Mouse (Mus musculus) brain, embryonic 14.5 days (tissue): ENCODE results near the gene Cubn. TPM values are rescaled to one million over a fixed set of nuclear protein-coding genes. Genes with fewer than 3 reads are reported as not detected.

ENCODE experiments used
- DNase-seq: peaks from one replicate; pipeline ENCODE4 v3.0.0-alpha.2; 2011; ENCODE audit warnings: low read depth
- CTCF ChIP-seq: fragments of 200-500 bp; IDR thresholded peaks from 2 replicates; pipeline ENCODE4 v1.5.1; 2012; ENCODE audit warnings: inconsistent platforms, mild to moderate bottlenecking, moderate library complexity, borderline replicate concordance; ENCODE audit not compliant: insufficient read depth, insufficient read length; ENCODE audit errors: extremely low read depth
- POLR2A ChIP-seq: fragments of 200-500 bp; IDR thresholded peaks from 2 replicates; pipeline ENCODE4 v1.6.1; 2012; ENCODE audit warnings: mild to moderate bottlenecking, inconsistent platforms, borderline replicate concordance; ENCODE audit not compliant: poor library complexity, insufficient read depth, insufficient read length, severe bottlenecking; ENCODE audit errors: extremely low read depth
- polyA plus RNA-seq: library from polyadenylated mRNA; depleted of rRNA; stranded (reverse); fragments of >200 nt; gene quantifications from 2 replicates; pipeline ENCODE4 v1.2.3, GENCODE M21; 2012

Gene Cubn
- polyA plus RNA-seq, 1 experiment, result 0.55 TPM

DNA sequence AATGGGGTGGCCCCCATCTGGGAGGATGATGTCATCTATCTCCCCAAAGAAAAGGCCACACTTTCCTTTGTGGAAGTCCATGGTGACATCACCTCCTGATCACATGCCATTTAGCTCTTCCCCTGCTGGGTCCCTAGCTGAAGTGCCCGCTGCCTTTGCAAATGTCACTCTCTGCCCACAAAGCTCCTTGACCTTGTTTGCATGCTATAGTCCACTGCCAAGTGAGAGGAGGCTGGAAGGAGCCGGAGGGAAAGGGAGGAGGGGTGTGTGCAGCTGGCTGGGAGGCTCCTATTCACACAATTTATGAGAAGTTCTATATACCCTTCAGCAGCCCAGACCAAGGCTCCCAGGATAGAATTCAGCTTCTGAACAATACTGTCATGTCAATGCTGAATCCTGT lies 92.7 kb downstream of the Cubn start:
- peak; percentile 95 for DNase-seq
- TF ChIP-seq POLR2A (no peak), CTCF (no peak)

DNA sequence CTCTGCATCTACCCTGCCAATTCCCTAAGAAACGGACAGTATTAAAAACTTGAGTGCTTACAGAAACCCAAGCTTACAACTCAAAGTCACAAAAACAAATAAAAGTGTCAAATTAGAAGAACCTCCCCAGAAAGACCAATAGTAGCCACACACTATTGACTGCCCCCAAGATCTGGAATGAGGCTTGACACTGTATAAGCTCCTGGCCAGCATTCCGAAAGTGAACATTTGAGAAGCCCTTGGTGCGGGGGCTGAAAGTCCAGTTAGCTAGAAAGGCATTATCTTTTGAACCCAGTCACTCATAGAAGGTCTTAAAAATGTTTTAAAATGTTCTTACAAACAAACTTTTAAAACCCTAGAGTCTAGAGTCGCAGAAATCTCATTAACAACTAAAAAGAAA lies 93.1 kb downstream of the Cubn start:
- no peak for TF ChIP-seq CTCF
- TF ChIP-seq POLR2A, result no peak
- no peak for DNase-seq

DNA sequence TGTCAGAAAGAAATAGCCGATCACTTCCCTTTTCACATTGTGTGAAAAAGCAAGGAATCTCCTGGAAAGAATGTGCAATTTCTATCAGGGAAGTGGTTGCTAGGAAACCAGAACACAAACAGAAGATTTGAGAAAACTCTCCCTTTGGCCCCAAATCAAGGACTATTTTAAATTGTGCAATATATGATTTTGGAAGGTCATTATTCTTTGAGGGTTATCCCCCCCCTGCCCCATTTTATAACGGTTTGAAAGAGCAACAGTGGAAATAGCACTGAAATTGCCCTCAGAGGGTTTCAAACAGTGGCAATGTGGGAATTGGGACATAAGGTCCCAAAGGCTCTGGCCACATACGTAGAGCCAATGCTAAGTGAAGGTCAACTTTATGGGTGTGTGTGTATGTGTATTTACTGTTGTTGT lies 95.5 kb downstream of the Cubn start:
- peak; percentile 56 for DNase-seq
- TF ChIP-seq CTCF, result no peak
- TF ChIP-seq POLR2A, result no peak

DNA sequence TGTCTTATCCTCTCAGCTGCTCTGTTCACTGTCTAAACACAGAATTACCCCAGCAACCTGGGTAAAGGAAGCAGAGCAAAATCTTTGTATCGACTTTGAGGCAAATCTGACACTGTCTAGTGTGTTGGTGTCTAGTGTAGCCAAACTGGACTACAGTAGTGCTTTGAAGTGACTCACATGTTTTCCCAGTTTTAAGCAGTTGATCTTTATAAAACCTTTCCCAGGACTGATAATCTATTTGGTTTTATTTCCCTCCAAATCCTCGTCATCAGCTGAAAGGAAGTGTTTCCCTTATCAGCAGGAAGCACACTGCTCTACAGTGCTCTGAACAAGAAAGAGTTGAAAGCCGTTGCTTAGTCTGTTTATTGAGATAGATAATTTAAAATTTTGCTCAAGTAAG lies 100.6 kb downstream of the Cubn start:
- no peak for DNase-seq
- TF ChIP-seq CTCF, result no peak
- no peak for TF ChIP-seq POLR2A

GRCm38 (mm10) chr2:13386631-13387030 lies 105.0 kb downstream of the Cubn start:
- peak; percentile 66 for DNase-seq

GRCm38 (mm10) chr2:13385542-13386345 lies 105.9 kb downstream of the Cubn start:
- TF ChIP-seq CTCF, result no peak
- TF ChIP-seq POLR2A, result no peak
- peak; percentile 70 for DNase-seq

More at GRCm38 (mm10) chr2:13386631-13387030, 105.0 kb downstream of the Cubn start:
- TF ChIP-seq CTCF (no peak), POLR2A (no peak)

GRCm38 (mm10) chr2:13384775-13385541 lies 106.7 kb downstream of the Cubn start:
- TF ChIP-seq CTCF (no peak), POLR2A (no peak)
- DNase-seq, result peak; percentile 86

DNA sequence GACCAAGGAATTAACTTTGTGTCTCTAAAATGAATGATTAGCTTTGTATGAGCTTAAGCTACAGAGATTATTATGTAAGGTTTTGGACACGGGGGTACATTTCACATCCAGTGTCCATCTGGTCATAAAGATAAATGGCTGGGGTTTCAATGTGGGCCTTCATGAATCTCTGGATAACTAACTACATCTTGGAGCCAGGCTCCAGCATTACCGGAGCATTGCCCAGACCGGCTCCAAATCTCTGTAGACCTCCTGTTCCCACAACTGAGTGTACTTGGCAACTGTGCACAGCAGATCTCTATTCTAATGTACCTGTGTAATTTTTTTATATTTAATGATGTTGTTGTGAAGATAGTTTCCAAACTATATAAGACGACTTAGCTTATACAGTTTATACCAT lies 115.4 kb downstream of the Cubn start:
- DNase-seq, result no peak
- TF ChIP-seq CTCF, result no peak
- no peak for TF ChIP-seq POLR2A

DNA sequence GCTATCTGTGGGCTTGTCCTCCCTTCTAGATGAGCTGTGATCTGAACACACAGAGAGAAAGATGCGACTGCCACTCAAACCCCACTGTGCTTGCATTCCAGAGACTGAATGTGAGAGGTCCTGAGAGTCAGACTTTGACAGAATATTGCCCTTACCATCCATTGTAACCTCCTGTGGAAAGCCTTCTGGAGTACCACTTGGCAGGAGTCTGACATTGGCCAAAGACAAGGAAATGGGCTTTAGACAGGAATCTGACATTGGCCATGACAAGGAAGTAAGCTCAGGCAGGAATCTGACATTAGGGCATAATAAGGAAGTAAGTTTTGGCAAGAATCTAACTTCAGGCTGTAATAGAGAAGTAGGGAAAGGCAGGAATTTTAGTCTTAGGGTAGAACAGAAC lies 118.3 kb downstream of the Cubn start:
- TF ChIP-seq CTCF (no peak), POLR2A (no peak)
- DNase-seq, result no peak

DNA sequence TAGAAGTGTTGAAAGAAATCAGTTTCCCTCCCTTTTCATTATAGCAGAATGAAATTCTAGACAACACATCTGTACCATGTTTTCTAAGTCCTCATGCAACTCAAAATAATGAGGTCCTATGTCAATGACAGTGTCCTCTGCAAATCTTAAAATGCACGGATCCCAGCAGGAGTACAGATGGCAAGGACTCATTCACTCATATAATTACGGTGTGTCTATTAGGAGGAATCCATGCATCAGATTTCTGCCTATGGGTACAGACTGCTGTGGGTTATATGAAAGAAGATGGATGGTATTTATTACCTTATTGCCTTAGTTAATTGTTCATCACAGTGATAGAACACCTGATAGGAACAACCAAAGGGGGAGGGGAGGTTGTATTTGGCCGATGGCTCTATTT lies 118.8 kb downstream of the Cubn start:
- TF ChIP-seq POLR2A (no peak), CTCF (no peak)
- peak; percentile 42 for DNase-seq

DNA sequence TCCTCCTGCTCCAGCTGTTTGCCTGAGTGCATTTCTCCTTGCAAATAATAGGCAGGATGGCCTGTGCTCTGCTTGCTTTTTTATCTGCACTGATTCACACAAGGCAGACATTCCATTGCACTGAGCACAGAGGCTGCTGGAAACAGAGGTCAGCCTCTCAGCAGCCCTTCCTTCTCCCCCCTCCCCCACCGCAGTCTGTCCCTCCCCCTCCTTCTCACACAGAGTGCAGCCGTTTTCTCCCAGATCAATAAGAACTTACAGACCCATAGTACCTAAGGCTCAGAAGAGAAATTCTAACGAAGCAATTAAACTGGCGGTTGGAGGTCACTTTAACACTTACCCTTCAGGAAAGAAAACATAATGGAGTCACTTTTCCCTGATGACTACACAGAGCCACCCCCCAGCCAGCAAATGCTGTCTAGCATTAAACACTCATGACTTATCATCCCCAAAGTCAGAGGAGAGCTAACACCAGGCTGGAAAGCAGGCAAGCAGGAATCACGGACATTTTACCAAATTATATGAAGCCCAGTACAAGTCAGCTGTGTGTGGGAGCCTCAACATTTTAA lies 119.3 kb downstream of the Cubn start:
- DNase-seq, result peak; percentile 83
- no peak for TF ChIP-seq CTCF
- TF ChIP-seq POLR2A, result no peak

DNA sequence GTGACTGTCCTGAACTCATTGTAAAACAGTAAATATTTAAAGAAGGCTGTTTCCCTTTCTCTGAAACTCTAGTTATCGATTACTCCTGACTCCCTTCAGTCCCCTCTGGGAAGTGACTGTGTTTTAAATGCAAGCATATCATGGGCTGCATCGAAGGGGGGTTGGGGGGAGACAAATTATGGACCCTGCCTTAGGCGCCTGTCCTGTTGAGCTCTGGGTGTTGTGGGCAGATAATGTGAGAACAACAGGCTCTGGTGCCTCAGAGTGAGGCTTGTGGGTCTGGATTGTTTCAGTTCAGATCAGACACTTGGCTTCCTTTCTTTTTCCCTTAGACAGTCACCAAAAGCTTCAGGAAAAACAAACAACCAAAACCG lies 119.8 kb downstream of the Cubn start:
- TF ChIP-seq POLR2A (no peak), CTCF (no peak)
- peak; percentile 41 for DNase-seq
